Mouse (Mus musculus) embryonic facial prominence, embryonic 12.5 days (tissue): Measurements from ENCODE around the gene Wscd2. TPM values are rescaled to one million over a fixed set of nuclear protein-coding genes. Genes with fewer than 3 reads are reported as not detected.
"Not testable (repeated sequence)": the region's sequence is repeated elsewhere in the genome, so short reads cannot be mapped to it uniquely, and the experiment has no call there.

ENCODE experiments used
- ATAC-seq: fragments of 200-750 bp; cut with Nextera tagmentation; 2 replicates; pipeline ENCODE4 v1.8.0; 2017; ENCODE audit not compliant: insufficient number of reproducible peaks, insufficient read depth, low FRiP score, low TSS enrichment
- H3K27ac ChIP-seq: fragments of 300-500 bp; sonication (generic); 2 replicates; pipeline ENCODE4 v1.5.1; 2016; ENCODE audit warnings: mild to moderate bottlenecking
- H3K27me3 ChIP-seq: fragments of 300-500 bp; sonication (generic); 2 replicates; pipeline ENCODE4 v1.6.1; 2016; ENCODE audit warnings: mild to moderate bottlenecking, moderate library complexity
- H3K36me3 ChIP-seq: fragments of 300-500 bp; sonication (generic); 2 replicates; pipeline ENCODE4 v1.6.1; 2016; ENCODE audit warnings: mild to moderate bottlenecking
- H3K4me1 ChIP-seq: fragments of 300-500 bp; sonication (generic); 2 replicates; pipeline ENCODE4 v1.6.1; 2016
- H3K4me2 ChIP-seq: fragments of 300-500 bp; sonication (generic); replicated peaks from 2 replicates; pipeline ENCODE4 v1.6.1; 2016; ENCODE audit warnings: mild to moderate bottlenecking, moderate library complexity
- H3K4me3 ChIP-seq: fragments of 300-500 bp; sonication (generic); 2 replicates; pipeline ENCODE4 v1.5.1; 2016; ENCODE audit warnings: mild to moderate bottlenecking
- H3K9ac ChIP-seq: fragments of 300-500 bp; sonication (generic); 2 replicates; pipeline ENCODE4 v1.6.1; 2016; ENCODE audit warnings: mild to moderate bottlenecking, moderate library complexity
- H3K9me3 ChIP-seq: fragments of 300-500 bp; sonication (generic); 2 replicates; pipeline ENCODE4 v1.6.1; 2016; ENCODE audit warnings: mild to moderate bottlenecking, moderate library complexity
- WGBS: fragments of 180-500 bp; shearing (Covaris S2); methylation state at CpG from one replicate; pipeline ENCODE4 v1.1.7; 2016; 5-methylcytosine and 5-hydroxymethylcytosine counted together
- polyA plus RNA-seq: library from polyadenylated mRNA; unstranded; fragments of >200 nt; fragmentation: Nextera tagmentation; extraction: Ambion mirVana; gene quantifications from 2 replicates; pipeline ENCODE4 v1.2.1, GENCODE M21; 2016

The Wscd2 gene
- polyA plus RNA-seq, 1 experiment from 2014 or later = 7.1 TPM

DNA sequence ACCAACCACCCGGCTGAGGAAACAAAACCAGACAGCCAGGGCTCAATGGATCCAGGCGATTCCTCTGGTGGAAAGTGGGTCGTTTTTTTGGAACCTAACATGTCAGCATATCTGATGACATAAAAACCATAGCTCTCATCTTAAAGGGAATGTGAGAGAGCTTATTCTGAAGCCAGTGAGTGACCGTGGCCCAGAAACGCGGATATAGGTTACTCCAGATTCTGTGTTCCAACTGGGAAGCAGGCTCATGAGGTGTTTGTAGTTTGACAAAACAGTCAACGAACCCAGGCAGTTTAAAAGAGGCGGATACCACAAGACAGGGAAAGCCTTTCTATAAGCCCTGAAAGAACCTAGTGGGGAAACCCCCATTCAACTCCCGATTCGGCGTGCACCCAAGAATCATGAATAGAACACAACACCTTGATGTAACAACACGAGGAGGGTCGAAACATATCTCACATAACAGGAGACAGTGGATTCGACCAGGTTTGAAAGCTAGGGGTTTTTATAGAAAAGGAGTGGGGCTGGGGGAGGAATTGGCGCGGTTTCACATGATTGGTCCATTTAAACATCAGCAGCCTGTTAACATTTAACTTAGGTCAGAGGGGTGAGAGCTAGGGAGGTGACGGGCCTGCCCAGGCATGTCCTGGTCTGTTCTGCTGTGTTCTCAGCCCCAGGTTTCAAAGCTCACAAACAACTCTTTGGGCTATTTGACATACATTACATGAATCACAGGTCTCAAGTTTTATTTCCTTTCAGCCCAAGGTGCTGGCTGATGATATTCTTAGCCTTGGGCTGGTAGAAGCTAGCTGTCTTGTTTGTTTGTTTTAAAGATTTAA is 95.7 kb downstream of the Wscd2 start:
- not testable (repeated sequence) for H3K4me2 ChIP-seq, ATAC-seq, H3K27me3 ChIP-seq, H3K4me3 ChIP-seq, H3K36me3 ChIP-seq, H3K27ac ChIP-seq, H3K9me3 ChIP-seq, H3K9ac ChIP-seq
- WGBS = 66% methylated on average over 17 of the region's 17 CpGs
- peaks cover 17% of the 10 kb centered on the region for H3K4me1 ChIP-seq

DNA sequence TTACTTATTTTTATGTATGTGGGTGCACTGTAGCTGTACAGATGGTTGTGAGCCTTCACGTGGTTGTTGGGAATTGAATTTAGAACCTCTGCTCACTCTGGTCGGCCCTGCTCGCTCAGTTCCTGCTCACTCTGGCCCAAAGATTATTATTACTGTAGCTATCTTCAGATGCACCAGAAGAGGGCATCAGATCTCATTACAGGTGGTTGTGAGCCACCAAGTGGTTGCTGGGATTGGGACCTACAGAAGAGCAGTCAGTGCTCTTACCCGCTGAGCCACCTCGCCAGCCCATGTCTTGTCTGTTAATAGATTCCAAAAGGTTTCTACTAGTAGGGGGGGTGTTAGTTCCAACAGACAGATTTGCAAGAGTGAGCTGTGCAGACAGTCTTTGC is 96.3 kb downstream of the Wscd2 start:
- H3K36me3 ChIP-seq, H3K9ac ChIP-seq, H3K4me3 ChIP-seq, H3K4me2 ChIP-seq, H3K27me3 ChIP-seq, H3K9me3 ChIP-seq, H3K27ac ChIP-seq, ATAC-seq: not testable (repeated sequence)
- peaks cover 23% of the 10 kb centered on the region for H3K4me1 ChIP-seq
- 48% methylated on average over 5 of the region's 5 CpGs for WGBS

DNA sequence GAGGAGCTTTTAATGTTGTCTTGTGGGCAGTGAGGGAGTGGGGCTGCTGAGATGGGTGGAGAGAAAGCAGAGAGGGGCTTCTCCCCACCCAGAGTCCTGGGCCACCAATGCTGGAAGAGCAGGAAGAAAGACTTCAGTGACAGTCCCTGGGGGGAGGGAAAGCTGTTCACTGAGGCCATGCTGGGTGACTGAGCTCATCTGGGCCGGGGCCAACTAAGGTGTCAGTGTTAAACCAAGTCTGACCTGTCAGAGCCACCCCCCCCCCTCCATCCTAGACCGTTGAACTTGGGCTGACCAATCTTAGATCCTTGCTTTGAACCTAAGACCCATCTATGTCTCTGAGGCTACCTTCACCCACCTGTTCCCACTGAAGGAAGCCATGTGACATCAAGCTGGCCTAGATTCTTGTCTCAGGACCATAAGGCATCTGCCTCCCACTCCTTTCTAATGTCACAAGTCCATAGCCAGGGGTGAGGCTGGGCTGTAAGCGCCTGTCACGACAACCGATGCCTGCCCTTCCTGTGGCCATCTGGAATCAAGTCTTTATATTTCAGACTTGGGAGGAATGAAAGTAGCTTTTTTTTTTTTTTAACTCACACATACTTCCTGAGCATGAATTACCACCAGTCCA is 100.0 kb downstream of the Wscd2 start:
- H3K4me3 ChIP-seq = no peak overlapping the region
- no peaks in the 10 kb centered on the region for H3K9me3 ChIP-seq
- no peak overlapping the region for H3K4me2 ChIP-seq
- H3K4me1 ChIP-seq = peaks cover 29% of the 10 kb centered on the region
- no peaks in the 10 kb centered on the region for H3K27me3 ChIP-seq
- H3K27ac ChIP-seq = no peak overlapping the region
- no peaks in the 10 kb centered on the region for H3K36me3 ChIP-seq
- no peak overlapping the region for H3K9ac ChIP-seq
- WGBS = 60% methylated on average over 5 of the region's 5 CpGs
- no peak for ATAC-seq

DNA sequence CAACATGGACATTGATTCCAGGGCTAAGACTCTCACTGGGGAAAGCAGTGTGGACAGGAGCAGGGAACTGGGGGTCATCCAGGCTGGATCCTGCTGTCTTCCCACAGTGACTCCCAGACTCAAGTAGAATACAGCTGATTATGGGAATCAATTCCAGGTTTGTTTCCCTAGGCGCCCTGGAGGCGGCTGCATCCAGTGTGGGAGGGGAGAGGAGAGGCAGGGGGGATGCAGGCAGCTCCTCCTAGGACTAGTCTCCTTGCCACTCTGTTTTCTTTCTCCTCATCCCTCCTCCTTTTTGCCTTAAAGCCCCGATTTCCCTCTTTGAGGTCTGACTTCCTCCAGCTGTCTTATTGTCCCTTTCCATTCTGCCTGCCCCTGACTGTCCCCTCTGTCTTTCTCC is 101.0 kb downstream of the Wscd2 start:
- ATAC-seq = no peak
- peak overlapping the region; percentile 37 for H3K27ac ChIP-seq
- H3K9ac ChIP-seq = no peak overlapping the region
- no peaks in the 10 kb centered on the region for H3K9me3 ChIP-seq
- no peaks in the 10 kb centered on the region for H3K27me3 ChIP-seq
- no peaks in the 10 kb centered on the region for H3K36me3 ChIP-seq
- no peak overlapping the region for H3K4me2 ChIP-seq
- H3K4me3 ChIP-seq = no peak overlapping the region
- H3K4me1 ChIP-seq = peaks cover 29% of the 10 kb centered on the region
- 6% methylated on average over 3 of the region's 3 CpGs for WGBS

DNA sequence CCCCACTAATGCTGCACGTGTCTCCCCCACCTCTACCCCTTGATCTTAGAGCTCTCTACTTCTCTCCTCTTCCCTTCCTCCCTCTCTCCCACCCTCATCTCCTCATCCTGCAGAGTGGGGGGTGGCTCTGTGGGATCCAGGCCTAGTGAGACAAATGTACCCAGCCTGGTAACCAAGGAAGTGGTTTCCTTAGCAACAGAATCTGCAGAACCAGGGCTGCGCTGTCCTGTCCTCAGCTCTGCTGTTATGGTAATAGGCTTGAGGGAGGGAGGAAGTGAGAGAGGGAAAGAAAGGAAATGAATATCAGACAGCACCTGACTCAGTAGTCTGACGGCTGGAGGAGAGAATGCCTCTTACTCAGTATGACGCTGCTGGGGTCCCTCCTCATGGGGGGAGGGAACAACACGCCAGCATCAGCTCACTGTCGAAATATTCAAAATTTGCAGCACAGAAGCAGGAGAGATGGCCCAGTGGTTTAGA is 101.7 kb downstream of the Wscd2 start:
- Histone ChIP-seq H3K36me3 (no peaks in the 10 kb centered on the region), H3K27ac (peak overlapping the region; percentile 37), H3K4me3 (no peak overlapping the region), H3K9me3 (no peaks in the 10 kb centered on the region), H3K9ac (no peak overlapping the region), H3K4me2 (no peak overlapping the region), H3K4me1 (peaks cover 29% of the 10 kb centered on the region), H3K27me3 (no peaks in the 10 kb centered on the region)
- peak; percentile 22; the same call in 1 of the 2 replicates for ATAC-seq
- 11% methylated on average over 6 of the region's 6 CpGs for WGBS

DNA sequence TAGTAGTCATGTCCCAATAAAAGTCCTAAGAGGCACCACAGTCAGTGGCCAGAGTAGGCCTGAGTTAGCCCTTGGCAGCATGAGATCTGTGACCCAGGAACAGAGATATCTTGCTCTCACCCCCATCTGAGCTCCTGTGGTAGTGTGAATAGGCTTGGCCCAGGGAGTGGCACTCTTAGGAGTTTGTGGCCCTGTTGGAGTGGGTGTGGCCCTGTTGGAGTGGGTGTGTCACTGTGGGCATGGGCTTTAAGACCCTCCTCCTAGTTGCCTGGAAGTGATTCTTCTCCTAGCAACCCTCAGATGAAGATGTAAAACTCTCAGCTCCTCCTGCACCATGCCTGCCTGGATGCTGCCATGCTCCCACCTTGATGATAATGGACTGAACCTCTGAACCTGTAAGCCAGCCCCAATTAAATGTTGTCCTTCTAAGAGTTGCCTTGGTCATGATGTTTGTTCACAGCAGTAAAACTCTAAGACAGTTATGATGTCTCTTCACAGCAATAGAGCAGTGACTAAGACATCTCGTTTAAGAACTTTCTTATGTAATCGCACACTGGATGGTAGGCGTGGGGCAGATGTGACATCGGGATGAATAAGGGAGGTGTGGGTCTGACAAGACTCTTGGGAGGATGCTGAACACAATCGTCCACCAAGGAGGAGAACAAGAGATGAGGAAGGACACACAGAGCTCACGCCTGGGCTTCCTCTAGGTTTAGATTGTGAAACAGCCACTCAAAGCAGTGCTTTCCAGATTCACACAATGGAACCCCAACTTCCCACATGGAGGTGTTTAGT is 104.0 kb downstream of the Wscd2 start:
- H3K27ac ChIP-seq = no peak overlapping the region
- 85% methylated on average over 6 of the region's 6 CpGs for WGBS
- peaks cover 19% of the 10 kb centered on the region for H3K4me1 ChIP-seq
- H3K4me2 ChIP-seq = no peak overlapping the region
- ATAC-seq = no peak
- no peaks in the 10 kb centered on the region for H3K36me3 ChIP-seq
- H3K27me3 ChIP-seq = no peaks in the 10 kb centered on the region
- no peak overlapping the region for H3K9ac ChIP-seq
- no peaks in the 10 kb centered on the region for H3K9me3 ChIP-seq
- H3K4me3 ChIP-seq = no peak overlapping the region

DNA sequence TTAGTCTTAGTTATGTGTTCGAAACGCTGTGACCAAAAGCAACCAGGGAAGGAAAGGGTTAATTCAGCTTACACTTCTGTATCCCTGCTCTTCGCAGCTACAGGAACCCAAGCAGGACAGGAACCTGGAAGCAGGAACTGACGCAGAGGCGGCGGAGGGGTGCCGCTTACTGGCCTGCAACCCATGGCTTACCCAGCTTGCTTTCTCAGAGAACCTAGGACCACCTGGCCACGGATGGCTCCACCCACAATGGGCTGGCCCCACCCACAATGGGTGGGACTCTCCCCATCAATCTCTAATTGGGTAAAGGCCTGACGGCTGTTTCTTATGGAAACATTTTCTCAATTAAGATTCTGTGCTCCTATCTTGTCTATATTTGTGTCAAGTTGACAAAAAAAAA is 106.1 kb downstream of the Wscd2 start:
- ATAC-seq = no peak
- Histone ChIP-seq H3K4me1 (peaks cover 17% of the 10 kb centered on the region), H3K27me3 (no peaks in the 10 kb centered on the region), H3K4me2 (no peak overlapping the region), H3K9me3 (no peaks in the 10 kb centered on the region), H3K9ac (no peak overlapping the region), H3K4me3 (no peak overlapping the region), H3K27ac (no peak overlapping the region), H3K36me3 (no peaks in the 10 kb centered on the region)
- 76% methylated on average over 9 of the region's 9 CpGs for WGBS

DNA sequence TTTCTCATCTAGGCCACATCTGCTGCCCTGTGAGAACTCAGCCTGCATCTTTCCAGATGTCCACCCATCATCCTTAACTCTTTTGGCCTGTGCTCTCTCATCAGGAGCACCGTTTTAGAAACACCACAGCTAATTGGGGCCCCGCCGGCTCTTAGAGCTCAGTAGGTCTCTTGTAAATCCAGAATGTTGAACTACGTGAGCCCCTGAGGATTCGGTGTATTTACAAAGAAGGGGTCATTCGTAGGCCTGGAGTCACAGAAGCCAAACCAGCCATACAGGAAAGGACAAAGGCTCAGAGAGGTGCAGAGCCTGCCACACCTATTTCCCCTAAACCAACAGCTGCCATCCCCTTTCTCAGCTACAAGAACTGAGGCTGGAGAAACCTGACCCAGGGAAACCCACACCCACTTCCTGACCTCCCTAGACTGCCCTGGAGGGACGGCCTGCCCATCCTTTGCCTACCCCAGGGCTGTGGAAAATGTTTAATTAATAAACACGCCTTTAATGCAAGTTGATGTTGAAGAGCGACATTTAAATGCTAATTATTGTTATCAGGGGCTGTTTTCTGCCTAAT is 106.7 kb downstream of the Wscd2 start:
- Histone ChIP-seq H3K4me1 (peaks cover 17% of the 10 kb centered on the region), H3K9ac (no peak overlapping the region), H3K27ac (no peak overlapping the region), H3K9me3 (no peaks in the 10 kb centered on the region), H3K4me2 (no peak overlapping the region), H3K36me3 (no peaks in the 10 kb centered on the region), H3K27me3 (no peaks in the 10 kb centered on the region), H3K4me3 (no peak overlapping the region)
- WGBS = 64% methylated on average over 9 of the region's 9 CpGs
- ATAC-seq = no peak

DNA sequence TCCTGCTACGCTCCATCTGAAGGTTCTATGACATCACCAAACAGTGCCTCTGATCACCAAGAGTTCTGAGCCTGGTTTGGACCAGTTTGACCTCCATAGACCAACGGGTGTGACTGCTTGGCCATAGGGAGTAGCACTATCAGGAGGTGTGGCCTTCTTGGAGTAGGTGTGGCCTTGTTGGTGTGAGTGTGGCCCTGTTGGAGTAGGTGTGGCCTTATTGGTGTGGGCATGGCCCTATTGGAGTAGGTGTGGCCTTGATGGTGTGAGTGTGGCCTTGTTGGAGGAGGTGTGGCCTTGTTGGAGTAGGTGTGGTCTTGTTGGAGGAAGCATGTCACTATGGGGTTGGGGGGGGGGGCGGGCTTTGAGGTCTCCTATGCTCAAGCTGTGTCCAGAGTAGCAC is 110.0 kb downstream of the Wscd2 start:
- WGBS = 81% methylated on average over 3 of the region's 3 CpGs
- ATAC-seq = no peak
- Histone ChIP-seq H3K4me3 (no peak overlapping the region), H3K36me3 (no peaks in the 10 kb centered on the region), H3K9ac (no peak overlapping the region), H3K27me3 (no peaks in the 10 kb centered on the region), H3K4me2 (no peak overlapping the region), H3K4me1 (peaks cover 9% of the 10 kb centered on the region; the same call in 1 of the 2 replicates), H3K9me3 (no peaks in the 10 kb centered on the region), H3K27ac (no peak overlapping the region)

DNA sequence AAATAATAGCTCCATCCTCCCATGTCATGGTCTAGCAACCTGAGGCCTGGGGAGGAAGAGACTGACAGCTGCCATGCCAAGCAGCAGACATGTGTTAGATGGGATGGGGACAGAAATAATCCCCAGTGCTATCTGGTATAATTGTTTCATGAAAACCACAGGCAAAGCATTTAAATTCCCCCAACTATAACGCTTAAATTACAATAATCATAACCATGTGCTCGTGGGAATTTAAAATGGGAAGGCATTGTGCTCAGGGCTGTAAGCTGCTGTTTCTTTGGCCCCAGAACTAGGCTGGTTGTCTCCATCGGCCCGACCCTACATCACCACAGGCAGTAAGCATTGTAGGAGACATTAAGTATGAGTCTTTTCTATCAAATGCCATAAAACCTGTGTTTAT is 110.7 kb downstream of the Wscd2 start:
- H3K9me3 ChIP-seq = no peaks in the 10 kb centered on the region
- no peak overlapping the region for H3K4me2 ChIP-seq
- no peak overlapping the region for H3K27ac ChIP-seq
- H3K4me1 ChIP-seq = peaks cover 9% of the 10 kb centered on the region; the same call in 1 of the 2 replicates
- no peak overlapping the region for H3K9ac ChIP-seq
- no peaks in the 10 kb centered on the region for H3K36me3 ChIP-seq
- no peak overlapping the region for H3K4me3 ChIP-seq
- ATAC-seq = no peak
- H3K27me3 ChIP-seq = no peaks in the 10 kb centered on the region
- WGBS = 41% methylated on average over 4 of the region's 4 CpGs

DNA sequence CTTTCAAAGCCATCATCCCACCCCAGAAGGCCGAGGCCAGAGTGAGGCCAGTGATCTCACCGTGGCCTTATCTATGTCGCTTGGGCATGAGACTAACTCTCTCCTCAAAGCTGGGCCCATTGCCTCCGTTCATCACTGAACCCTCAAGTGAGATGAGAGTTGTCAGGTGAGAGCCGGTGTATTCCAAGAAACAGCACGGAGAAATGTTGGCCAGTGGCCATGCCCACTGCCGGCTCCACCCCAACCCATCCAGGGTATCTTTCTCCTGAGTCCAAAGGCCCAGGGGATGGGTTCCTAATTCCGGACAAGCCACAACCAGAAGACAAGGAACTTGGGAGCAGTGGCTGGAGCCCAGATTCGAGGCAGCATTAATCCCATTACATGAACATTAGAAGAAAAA is 113.3 kb downstream of the Wscd2 start:
- Histone ChIP-seq H3K27ac (no peak overlapping the region), H3K4me3 (no peak overlapping the region), H3K9me3 (no peaks in the 10 kb centered on the region), H3K27me3 (no peaks in the 10 kb centered on the region), H3K4me1 (peaks cover 18% of the 10 kb centered on the region), H3K9ac (no peak overlapping the region), H3K36me3 (no peaks in the 10 kb centered on the region), H3K4me2 (no peak overlapping the region)
- WGBS = 83% methylated on average over 9 of the region's 9 CpGs
- ATAC-seq = no peak
